Mouse (Mus musculus): ENCODE results near the gene Haspin.

- no peak for TF ChIP-seq POLR2A (IDR thresholded peaks at IDR 0.05; ENCODE audit: insufficient read depth, low read depth, low read length)
- TF ChIP-seq CTCF (IDR thresholded peaks at IDR 0.05; ENCODE audit: insufficient read depth, low read depth, low read length), result no peak
Measured at GRCm38 (mm10) chr11:73144261-73144681, 6.2 kb upstream of the Haspin start.
